In genomic region chr10:128338948-128339347, GRCm38 (mm10) we compare ENCODE assay signal across 7 mouse cellular contexts. TPM values are rescaled to one million over a fixed set of nuclear protein-coding genes. Genes with fewer than 3 reads are reported as not detected.
DNase-seq lines count a peak whose midpoint lies in the region; ATAC-seq and TF ChIP-seq lines count a peak whose summit lies in the region.

No protein-coding gene starts in this region.

- WGBS in forebrain, postnatal 0 days = 66% methylated on average over 2 of the region's 2 CpGs
- WGBS in liver, embryonic 11.5 days = 68% methylated on average over 2 of the region's 2 CpGs

- no peak overlapping the region for H3K27ac ChIP-seq in forebrain, postnatal 0 days (ENCODE audit: low read depth, low read length)
- H3K27ac ChIP-seq in liver, embryonic 11.5 days (ENCODE audit: low read depth, low read length) = 0 out of 2 replicates have a peak overlapping the region, but pooled peaks have one; percentile 78

- peaks cover 76% of the 10 kb centered on the region for H3K4me1 ChIP-seq in megakaryocyte, embryonic 14.5 days
- peaks cover 13% of the 10 kb centered on the region for H3K4me1 ChIP-seq in forebrain, postnatal 0 days (ENCODE audit: insufficient read depth)
- peaks cover 59% of the 10 kb centered on the region for H3K4me1 ChIP-seq in liver, embryonic 11.5 days (replicated peaks; ENCODE audit: control insufficient read depth, insufficient read depth, low read length)

- peak overlapping the region; percentile 96 for H3K4me3 ChIP-seq in megakaryocyte, embryonic 14.5 days (replicated peaks)
- no peak overlapping the region for H3K4me3 ChIP-seq in forebrain, postnatal 0 days (ENCODE audit: low read depth, low read length)
- H3K4me3 ChIP-seq in liver, embryonic 11.5 days (ENCODE audit: low read depth, low read length) = peak overlapping the region; percentile 75

- no peaks in the 10 kb centered on the region for H3K9me3 ChIP-seq in megakaryocyte, embryonic 14.5 days
- no peaks in the 10 kb centered on the region for H3K9me3 ChIP-seq in forebrain, postnatal 0 days (ENCODE audit: low read length)
- H3K9me3 ChIP-seq in liver, embryonic 11.5 days (ENCODE audit: control insufficient read depth, low read length) = no peaks in the 10 kb centered on the region

- intact Hi-C loops in gastrocnemius, postnatal 14 days (cut with DNase I; ENCODE audit: low total_unique reads) = no loop called here

- no peak overlapping the region for H3K9ac ChIP-seq in forebrain, postnatal 0 days
- H3K9ac ChIP-seq in liver, embryonic 11.5 days (ENCODE audit: low read depth, low read length) = peak overlapping the region; percentile 73

- peaks cover 9% of the 10 kb centered on the region for H3K36me3 ChIP-seq in megakaryocyte, embryonic 14.5 days (replicated peaks; ENCODE audit: low read length)
- H3K36me3 ChIP-seq in forebrain, postnatal 0 days (ENCODE audit: insufficient read depth) = no peaks in the 10 kb centered on the region
- 0 out of 2 replicates have a peak, but pooled peaks cover 3% of the 10 kb centered on the region for H3K36me3 ChIP-seq in liver, embryonic 11.5 days (ENCODE audit: control insufficient read depth, insufficient read depth, low read length)

- ATAC-seq in megakaryocyte, adult 5-6 weeks (ENCODE audit: poor library complexity, severe bottlenecking) = no peak
- no peak for ATAC-seq in forebrain, postnatal 0 days
- no peak for ATAC-seq in liver, embryonic 11.5 days (replicated peaks; ENCODE audit: low FRiP score)
- no peak for ATAC-seq in activated CD4-positive, CD25-positive, alpha-beta regulatory T cell, adult 4 months

- H3K27me3 ChIP-seq in megakaryocyte, embryonic 14.5 days (replicated peaks) = no peaks in the 10 kb centered on the region
- no peaks in the 10 kb centered on the region for H3K27me3 ChIP-seq in forebrain, postnatal 0 days (ENCODE audit: insufficient read depth, low read length)
- H3K27me3 ChIP-seq in liver, embryonic 11.5 days (replicated peaks; ENCODE audit: control insufficient read depth, insufficient read depth, low read length) = no peaks in the 10 kb centered on the region

- H3K4me2 ChIP-seq in forebrain, postnatal 0 days (ENCODE audit: low read depth) = peak overlapping the region; percentile 65
- H3K4me2 ChIP-seq in liver, embryonic 11.5 days = peak overlapping the region; percentile 82

- no peak for TF ChIP-seq CTCF in forebrain, postnatal 0 days (IDR thresholded peaks at IDR 0.05; ENCODE audit: low read depth)

- no peak for DNase-seq in forebrain, postnatal 0 days
- no peak for DNase-seq in liver, embryonic 11.5 days (ENCODE audit: low spot score)
- no peak for DNase-seq in retina, embryonic 14.5 days (ENCODE audit: low spot score)
- no peak for DNase-seq in gastrocnemius, postnatal 14 days

RNA-seq across cellular contexts. Expression of gene Cs, which starts 1.4 kb away (rescaled TPM):
- 2.6 and 12.1 TPM in 2 replicates for polyA plus RNA-seq in megakaryocyte, embryonic 14.5 days (2012; ENCODE audit: insufficient read depth, low replicate concordance)
- total RNA-seq in megakaryocyte, adult 5-6 weeks (2015) = 158 and 160 TPM in 2 replicates
- 95.0 and 116 TPM in 2 replicates for total RNA-seq in megakaryocyte, adult 5-6 weeks (2017)
- 205 and 250 TPM in 2 replicates for total RNA-seq in forebrain, postnatal 0 days (2014; rRNA removed)
- polyA plus RNA-seq in forebrain, postnatal 0 days (2015; fragmentation: Nextera tagmentation; extraction: Ambion mirVana) = 203 and 255 TPM in 2 replicates
- polyA plus RNA-seq in liver, embryonic 11.5 days (2014; fragmentation: Nextera tagmentation; extraction: Ambion mirVana) = 255 and 280 TPM in 2 replicates
- 100 to 1,000 TPM; 145 to 149 TPM for polyA plus RNA-seq in activated CD4-positive, CD25-positive, alpha-beta regulatory T cell, adult 4 months (2017; shearing (Covaris generic))
- 100 to 1,000 TPM; 571 to 668 TPM for total RNA-seq in gastrocnemius, postnatal 14 days (2021)

RNA-seq across cellular contexts. Expression of gene Cnpy2, which starts 16.7 kb away (rescaled TPM):
- polyA plus RNA-seq in megakaryocyte, embryonic 14.5 days (2012; ENCODE audit: insufficient read depth, low replicate concordance) = 29.0 and 98.4 TPM in 2 replicates
- 73.3 and 78.6 TPM in 2 replicates for total RNA-seq in megakaryocyte, adult 5-6 weeks (2015)
- 81.0 and 84.5 TPM in 2 replicates for total RNA-seq in megakaryocyte, adult 5-6 weeks (2017)
- total RNA-seq in forebrain, postnatal 0 days (2014; rRNA removed) = 50.1 and 57.5 TPM in 2 replicates
- 179 and 205 TPM in 2 replicates for polyA plus RNA-seq in forebrain, postnatal 0 days (2015; fragmentation: Nextera tagmentation; extraction: Ambion mirVana)
- 195 and 221 TPM in 2 replicates for polyA plus RNA-seq in liver, embryonic 11.5 days (2014; fragmentation: Nextera tagmentation; extraction: Ambion mirVana)
- polyA plus RNA-seq in activated CD4-positive, CD25-positive, alpha-beta regulatory T cell, adult 4 months (2017; shearing (Covaris generic)) = 100 to 1,000 TPM in 1 of 2 experiments, 10 to 100 TPM in 1; 96.7 to 115 TPM
- total RNA-seq in gastrocnemius, postnatal 14 days (2021) = 10 to 100 TPM; 47.2 to 55.8 TPM

RNA-seq across cellular contexts. Expression of gene Coq10a, which starts 29.8 kb away (rescaled TPM):
- polyA plus RNA-seq in megakaryocyte, embryonic 14.5 days (2012; ENCODE audit: insufficient read depth, low replicate concordance) = 5.0 and 18.0 TPM in 2 replicates
- total RNA-seq in megakaryocyte, adult 5-6 weeks (2015) = 22.6 and 24.4 TPM in 2 replicates
- 14.1 and 19.2 TPM in 2 replicates for total RNA-seq in megakaryocyte, adult 5-6 weeks (2017)
- 34.0 and 41.6 TPM in 2 replicates for total RNA-seq in forebrain, postnatal 0 days (2014; rRNA removed)
- 48.2 and 50.0 TPM in 2 replicates for polyA plus RNA-seq in forebrain, postnatal 0 days (2015; fragmentation: Nextera tagmentation; extraction: Ambion mirVana)
- 8.4 and 10.5 TPM in 2 replicates for polyA plus RNA-seq in liver, embryonic 11.5 days (2014; fragmentation: Nextera tagmentation; extraction: Ambion mirVana)
- 10 to 100 TPM; 14.3 to 20.3 TPM for polyA plus RNA-seq in activated CD4-positive, CD25-positive, alpha-beta regulatory T cell, adult 4 months (2017; shearing (Covaris generic))
- total RNA-seq in gastrocnemius, postnatal 14 days (2021) = 100 to 1,000 TPM; 257 to 331 TPM

RNA-seq across cellular contexts. Expression of gene Pan2, which starts 35.8 kb away (rescaled TPM):
- 0.91 and 1.1 TPM in 2 replicates for polyA plus RNA-seq in megakaryocyte, embryonic 14.5 days (2012; ENCODE audit: insufficient read depth, low replicate concordance)
- 17.3 and 17.7 TPM in 2 replicates for total RNA-seq in megakaryocyte, adult 5-6 weeks (2015)
- total RNA-seq in megakaryocyte, adult 5-6 weeks (2017) = 14.0 and 14.9 TPM in 2 replicates
- 14.9 and 20.0 TPM in 2 replicates for total RNA-seq in forebrain, postnatal 0 days (2014; rRNA removed)
- 9.6 and 11.9 TPM in 2 replicates for polyA plus RNA-seq in forebrain, postnatal 0 days (2015; fragmentation: Nextera tagmentation; extraction: Ambion mirVana)
- 27.8 and 29.9 TPM in 2 replicates for polyA plus RNA-seq in liver, embryonic 11.5 days (2014; fragmentation: Nextera tagmentation; extraction: Ambion mirVana)
- polyA plus RNA-seq in activated CD4-positive, CD25-positive, alpha-beta regulatory T cell, adult 4 months (2017; shearing (Covaris generic)) = 10 to 100 TPM; 18.9 to 21.1 TPM
- 1 to 10 TPM; 7.4 to 8.2 TPM for total RNA-seq in gastrocnemius, postnatal 14 days (2021)

RNA-seq across cellular contexts. Expression of gene Ankrd52, which starts 38.0 kb away (rescaled TPM):
- 18.3 and 19.7 TPM in 2 replicates for polyA plus RNA-seq in megakaryocyte, embryonic 14.5 days (2012; ENCODE audit: insufficient read depth, low replicate concordance)
- total RNA-seq in megakaryocyte, adult 5-6 weeks (2015) = 35.2 and 37.0 TPM in 2 replicates
- 9.3 and 13.7 TPM in 2 replicates for total RNA-seq in megakaryocyte, adult 5-6 weeks (2017)
- total RNA-seq in forebrain, postnatal 0 days (2014; rRNA removed) = 22.3 and 32.6 TPM in 2 replicates
- polyA plus RNA-seq in forebrain, postnatal 0 days (2015; fragmentation: Nextera tagmentation; extraction: Ambion mirVana) = 4.7 and 7.7 TPM in 2 replicates
- polyA plus RNA-seq in liver, embryonic 11.5 days (2014; fragmentation: Nextera tagmentation; extraction: Ambion mirVana) = 12.2 and 13.4 TPM in 2 replicates
- 1 to 10 TPM; 2.6 to 4.5 TPM for polyA plus RNA-seq in activated CD4-positive, CD25-positive, alpha-beta regulatory T cell, adult 4 months (2017; shearing (Covaris generic))
- total RNA-seq in gastrocnemius, postnatal 14 days (2021) = 10 to 100 TPM; 53.7 to 54.8 TPM

Comparison
In these comparisons a context has a peak if more than half of its experiments do, and no peak if none do; other contexts are left out.
1. RNA of gene Cs, which starts 1.4 kb away (polyA plus RNA-seq): 203 to 255 TPM in forebrain, postnatal 0 days, 255 to 280 TPM in liver, embryonic 11.5 days and 145 to 149 TPM in activated CD4-positive, CD25-positive, alpha-beta regulatory T cell, adult 4 months; 2.6 to 12.1 TPM in megakaryocyte, embryonic 14.5 days; every median in the first group is over 10 times any median in the second.